Mouse (Mus musculus) neural tube, embryonic 11.5 days (tissue): ENCODE data around the gene Dnajb13. TPM values are rescaled to one million over a fixed set of nuclear protein-coding genes. Genes with fewer than 3 reads are reported as not detected.
A peak's percentile ranks its signal among the peaks of the same experiment; 100 is the strongest.

ENCODE experiments used
- ATAC-seq: fragments of 200-750 bp; cut with Nextera tagmentation; 2 replicates; pipeline ENCODE4 v1.8.0; 2017; ENCODE audit warnings: moderate number of reproducible peaks, mild to moderate bottlenecking, moderate TSS enrichment, moderate library complexity; ENCODE audit not compliant: insufficient read depth, low FRiP score, low TSS enrichment
- DNase-seq: peaks from one replicate; pipeline ENCODE4 v3.0.0-alpha.2; 2015; ENCODE audit warnings: low spot score
- H3K27ac ChIP-seq: fragments of 300-500 bp; sonication (generic); 2 replicates; pipeline ENCODE4 v1.5.1; 2014; ENCODE audit warnings: low read depth, mild to moderate bottlenecking, low read length
- H3K27me3 ChIP-seq: fragments of 300-500 bp; sonication (generic); 2 replicates; pipeline ENCODE4 v1.6.1; 2014; ENCODE audit warnings: mild to moderate bottlenecking, low read length, mixed read lengths; ENCODE audit not compliant: control insufficient read depth, insufficient read depth
- H3K36me3 ChIP-seq: fragments of 300-500 bp; sonication (generic); 2 replicates; pipeline ENCODE4 v1.6.1; 2014; ENCODE audit warnings: mild to moderate bottlenecking, low read length, moderate library complexity, mixed read lengths; ENCODE audit not compliant: control insufficient read depth, insufficient read depth
- H3K4me1 ChIP-seq: fragments of 300-500 bp; sonication (generic); 2 replicates; pipeline ENCODE4 v1.6.1; 2014; ENCODE audit warnings: low read length, mixed read lengths; ENCODE audit not compliant: control insufficient read depth, insufficient read depth
- H3K4me2 ChIP-seq: fragments of 300-500 bp; sonication (generic); 2 replicates; pipeline ENCODE4 v1.6.1; 2014; ENCODE audit warnings: low read depth, mild to moderate bottlenecking, moderate library complexity
- H3K4me3 ChIP-seq: fragments of 300-500 bp; sonication (generic); 2 replicates; pipeline ENCODE4 v1.5.1; 2014; ENCODE audit warnings: low read depth, low read length
- H3K9ac ChIP-seq: fragments of 300-500 bp; sonication (generic); 2 replicates; pipeline ENCODE4 v1.6.1; 2014; ENCODE audit warnings: mild to moderate bottlenecking, low read length
- H3K9me3 ChIP-seq: fragments of 300-500 bp; sonication (generic); 2 replicates; pipeline ENCODE4 v1.6.1; 2016; ENCODE audit warnings: low read length; ENCODE audit not compliant: control insufficient read depth
- WGBS: fragments of 180-500 bp; shearing (Covaris S2); extraction: QIAGEN DNeasy Blood & Tissue Kit; methylation state at CpG from one replicate; pipeline ENCODE4 v1.1.7; 2014; 5-methylcytosine and 5-hydroxymethylcytosine counted together
- polyA plus RNA-seq: library from polyadenylated mRNA; unstranded; fragments of >200 nt; fragmentation: Nextera tagmentation; extraction: Ambion mirVana; gene quantifications from 2 replicates; pipeline ENCODE4 v1.2.1, GENCODE M21; 2014

Gene Dnajb13
- polyA plus RNA-seq, 1 experiment from 2014 or later, result 0.25 TPM

GRCm38 (mm10) chr7:100496371-100496770 lies 18.4 kb downstream of the Dnajb13 start:
- H3K27me3 ChIP-seq, result no peaks in the 10 kb centered on the region
- H3K9ac ChIP-seq, result no peak overlapping the region
- 91% methylated on average over 6 of the region's 6 CpGs for WGBS
- H3K36me3 ChIP-seq, result peaks cover 2% of the 10 kb centered on the region; the same call in 1 of the 2 replicates
- no peaks in the 10 kb centered on the region for H3K9me3 ChIP-seq
- H3K4me2 ChIP-seq, result peak overlapping the region; percentile 6; the same call in 1 of the 2 replicates
- no peak overlapping the region for H3K27ac ChIP-seq
- no peak overlapping the region for H3K4me3 ChIP-seq
- DNase-seq, result no peak
- no peak for ATAC-seq
- H3K4me1 ChIP-seq, result peaks cover 20% of the 10 kb centered on the region

DNA sequence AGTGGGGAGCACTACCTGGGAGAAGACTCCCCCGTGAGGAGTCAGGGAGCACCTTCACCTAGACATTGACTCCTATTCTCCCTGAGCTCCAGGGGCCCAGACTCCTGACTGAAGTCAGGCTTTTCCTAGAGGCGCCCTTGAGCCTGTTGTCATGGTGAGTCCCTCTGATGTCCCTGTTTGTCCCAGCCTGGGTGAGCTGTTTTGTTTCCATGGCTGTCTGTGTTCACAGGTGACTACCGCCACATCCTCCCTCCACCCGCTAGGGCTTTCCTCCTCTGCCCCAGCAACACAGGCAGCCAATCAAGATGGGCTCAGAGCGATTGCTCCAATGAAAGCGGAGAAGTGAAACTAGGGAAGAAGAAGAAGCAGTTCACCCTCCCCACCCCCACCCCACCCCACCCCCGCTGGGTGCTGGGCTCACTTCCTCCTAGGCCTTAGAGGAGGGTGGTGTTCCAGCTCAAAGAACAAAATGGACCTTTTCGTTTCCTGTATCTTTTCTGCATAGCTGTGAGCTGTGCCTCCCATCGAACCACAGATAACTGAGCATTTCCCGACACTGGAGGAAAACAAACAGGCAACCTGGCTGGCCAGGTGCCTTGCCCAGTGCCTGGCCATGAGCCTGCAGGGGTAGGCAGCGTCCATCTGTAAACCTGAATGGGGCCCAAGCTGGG lies 19.0 kb downstream of the Dnajb13 start:
- no peak overlapping the region for H3K9ac ChIP-seq
- no peaks in the 10 kb centered on the region for H3K9me3 ChIP-seq
- H3K36me3 ChIP-seq, result peaks cover 2% of the 10 kb centered on the region; the same call in 1 of the 2 replicates
- no peaks in the 10 kb centered on the region for H3K27me3 ChIP-seq
- ATAC-seq (0 out of 2 replicates have a peak, but pooled peaks have one; percentile 29), DNase-seq (peak; percentile 48)
- peaks cover 20% of the 10 kb centered on the region for H3K4me1 ChIP-seq
- no peak overlapping the region; the same call in 1 of the 2 replicates for H3K4me3 ChIP-seq
- H3K27ac ChIP-seq, result 0 out of 2 replicates have a peak overlapping the region, but pooled peaks have one; percentile 20
- H3K4me2 ChIP-seq, result peak overlapping the region; percentile 6
- 33% methylated on average over 11 of the region's 11 CpGs for WGBS

DNA sequence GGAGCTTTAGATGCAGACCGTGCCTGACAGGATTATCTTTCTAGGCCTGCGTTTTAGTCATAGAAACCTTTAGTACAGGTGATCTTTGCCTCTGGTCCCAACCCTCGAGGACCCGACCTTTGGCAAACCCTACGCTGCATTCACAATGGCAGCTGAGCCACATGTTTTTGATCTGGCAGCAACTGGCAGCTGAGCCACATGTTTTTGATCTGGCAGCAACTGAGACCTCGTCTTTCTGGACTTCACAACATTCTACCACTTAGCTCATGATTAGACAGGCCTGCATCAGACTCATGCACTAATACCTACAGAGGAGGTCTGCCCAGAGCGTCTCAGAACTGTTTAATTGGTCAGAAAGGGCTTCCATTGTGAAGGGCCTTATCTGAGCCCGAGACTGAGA lies 19.7 kb downstream of the Dnajb13 start:
- H3K36me3 ChIP-seq, result peaks cover 2% of the 10 kb centered on the region; the same call in 1 of the 2 replicates
- 0 out of 2 replicates have a peak overlapping the region, but pooled peaks have one; percentile 6 for H3K4me2 ChIP-seq
- no peak overlapping the region; the same call in 1 of the 2 replicates for H3K4me3 ChIP-seq
- peaks cover 20% of the 10 kb centered on the region for H3K4me1 ChIP-seq
- H3K9ac ChIP-seq, result no peak overlapping the region
- H3K27me3 ChIP-seq, result no peaks in the 10 kb centered on the region
- H3K27ac ChIP-seq, result 0 out of 2 replicates have a peak overlapping the region, but pooled peaks have one; percentile 20
- ATAC-seq (no peak), DNase-seq (no peak)
- no peaks in the 10 kb centered on the region for H3K9me3 ChIP-seq
- WGBS, result 55% methylated on average over 8 of the region's 8 CpGs

DNA sequence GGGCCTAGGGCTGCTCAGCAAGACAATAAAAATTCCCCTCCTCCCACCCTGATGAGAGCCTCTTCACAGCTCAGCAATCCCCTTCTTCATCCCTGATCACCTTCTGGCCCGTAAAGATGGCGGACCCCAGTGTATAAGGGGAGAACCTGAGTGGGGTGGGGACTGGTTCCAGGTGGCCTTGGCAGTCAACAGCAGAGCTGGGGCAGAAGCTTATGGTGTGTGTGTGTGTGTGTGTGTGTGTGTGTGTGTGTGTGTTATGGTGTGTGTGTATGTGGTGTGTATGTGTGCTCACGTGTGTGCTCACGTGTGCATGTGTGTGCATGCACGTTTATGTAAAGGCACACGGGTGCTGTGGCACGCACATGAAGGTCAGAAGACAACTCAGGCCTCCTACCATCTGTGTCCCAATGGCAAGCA lies 20.3 kb downstream of the Dnajb13 start:
- 82% methylated on average over 7 of the region's 7 CpGs for WGBS
- Histone ChIP-seq H3K36me3 (no peaks in the 10 kb centered on the region), H3K4me2 (peak overlapping the region; percentile 90), H3K9me3 (no peaks in the 10 kb centered on the region), H3K4me3 (peak overlapping the region; percentile 38), H3K27me3 (no peaks in the 10 kb centered on the region), H3K9ac (no peak overlapping the region), H3K4me1 (peaks cover 20% of the 10 kb centered on the region), H3K27ac (no peak overlapping the region)
- no peak for ATAC-seq
- no peak for DNase-seq

DNA sequence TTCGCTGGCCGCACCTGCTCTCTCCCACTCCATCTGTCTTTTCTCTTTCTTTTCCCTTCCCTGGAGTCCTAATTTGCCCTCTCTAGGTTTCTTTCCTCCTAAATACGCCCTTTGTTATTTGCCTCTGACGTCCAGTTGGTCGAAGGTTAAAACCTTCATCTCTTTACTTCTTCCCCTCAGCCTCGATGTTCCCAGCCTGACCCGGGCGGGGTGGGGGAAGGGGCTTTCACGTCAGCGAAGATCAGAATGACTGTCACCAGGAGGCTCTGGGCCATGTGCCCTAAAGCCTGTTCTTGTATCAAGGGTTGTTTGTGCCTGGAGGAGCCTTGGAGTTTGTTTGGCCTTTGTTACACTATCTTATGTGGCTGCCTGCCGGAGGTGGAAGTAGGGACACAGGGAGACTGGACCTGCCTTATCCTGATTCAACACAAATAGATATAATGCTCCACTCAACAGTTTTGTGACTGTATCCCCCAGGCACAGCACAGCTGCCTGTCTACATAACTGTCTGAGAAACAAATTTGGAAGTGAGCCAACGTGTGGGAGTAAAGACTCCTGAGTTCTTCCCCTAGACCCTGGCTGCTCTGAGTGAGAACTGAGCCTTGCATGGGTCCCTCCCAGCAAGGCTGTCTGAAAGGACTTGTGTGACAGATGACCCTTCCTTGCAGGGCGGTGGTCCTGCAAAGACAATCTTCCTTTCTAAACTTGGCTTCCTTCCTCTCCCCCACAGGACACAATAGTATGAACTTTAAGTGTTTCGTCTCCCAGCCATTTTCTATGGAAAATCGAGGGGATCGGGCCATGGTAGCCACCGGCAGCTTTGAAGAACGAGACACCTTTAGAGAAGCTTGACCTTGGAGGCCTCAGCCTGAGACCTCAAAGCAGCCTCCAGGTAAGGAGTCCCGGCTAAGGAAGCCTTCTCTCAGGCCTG lies 21.0 kb downstream of the Dnajb13 start:
- H3K9ac ChIP-seq, result peak overlapping the region; percentile 7
- no peak overlapping the region for H3K27ac ChIP-seq
- H3K27me3 ChIP-seq, result no peaks in the 10 kb centered on the region
- peak; percentile 30 for DNase-seq
- H3K36me3 ChIP-seq, result no peaks in the 10 kb centered on the region
- no peaks in the 10 kb centered on the region for H3K9me3 ChIP-seq
- peak overlapping the region; percentile 90 for H3K4me2 ChIP-seq
- no peak for ATAC-seq
- peak overlapping the region; percentile 38 for H3K4me3 ChIP-seq
- 41% methylated on average over 19 of the region's 19 CpGs for whole genome bisulfite sequencing
- H3K4me1 ChIP-seq, result peaks cover 20% of the 10 kb centered on the region

DNA sequence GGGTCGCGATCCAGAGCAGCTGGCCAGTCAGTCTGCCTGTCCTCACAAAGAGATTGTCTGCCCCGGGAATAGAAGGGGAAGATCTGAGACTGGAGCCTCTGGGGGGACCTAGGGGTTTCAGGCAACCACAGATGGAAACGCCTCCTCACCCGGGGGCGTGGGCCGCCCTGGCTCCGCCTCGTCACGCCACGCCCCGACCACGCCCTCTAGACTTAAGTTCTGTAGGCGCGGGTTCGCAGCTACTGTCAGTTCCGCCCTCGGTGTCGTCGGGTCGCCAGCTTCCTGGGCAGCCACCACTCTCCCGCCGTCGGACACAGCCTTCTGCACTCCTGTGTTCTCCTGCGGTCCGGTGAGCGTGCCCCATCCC lies 21.7 kb downstream of the Dnajb13 start, which contains the start of gene Ucp2:
TSS of gene Ucp2 (plus strand) at position 221 of the 367 bp plus-strand sequence.
- DNase-seq (peak; percentile 81), ATAC-seq (peak; percentile 52)
- H3K4me1 ChIP-seq, result peaks cover 20% of the 10 kb centered on the region
- H3K36me3 ChIP-seq, result no peaks in the 10 kb centered on the region
- H3K4me2 ChIP-seq, result peak within 1 kb of the TSS; percentile 90
- peak within 1 kb of the TSS; percentile 14; the same call in 1 of the 2 replicates for H3K27ac ChIP-seq
- no peaks in the 10 kb centered on the region for H3K27me3 ChIP-seq
- H3K9me3 ChIP-seq, result no peaks in the 10 kb centered on the region
- WGBS, result 1% methylated on average over 18 of the region's 27 CpGs
- peak within 1 kb of the TSS; percentile 53 for H3K9ac ChIP-seq
- H3K4me3 ChIP-seq, result peak within 1 kb of the TSS; percentile 38

- ATAC-seq (peak; percentile 35; the same call in 1 of the 2 replicates), DNase-seq (no peak)
- H3K4me1 ChIP-seq, result peaks cover 20% of the 10 kb centered on the region
- no peaks in the 10 kb centered on the region for H3K27me3 ChIP-seq
- peak overlapping the region; percentile 14; the same call in 1 of the 2 replicates for H3K27ac ChIP-seq
- H3K9ac ChIP-seq, result peak overlapping the region; percentile 53
- peak overlapping the region; percentile 90 for H3K4me2 ChIP-seq
- H3K4me3 ChIP-seq, result peak overlapping the region; percentile 38
- H3K9me3 ChIP-seq, result no peaks in the 10 kb centered on the region
- WGBS, result 2% methylated on average over 36 of the region's 36 CpGs
- no peaks in the 10 kb centered on the region for H3K36me3 ChIP-seq
These were observed 22.2 kb downstream of the Dnajb13 start for GRCm38 (mm10) chr7:100492391-100493116.

- no peak overlapping the region for H3K4me2 ChIP-seq
- H3K27ac ChIP-seq, result no peak overlapping the region
- H3K27me3 ChIP-seq, result no peaks in the 10 kb centered on the region
- H3K9me3 ChIP-seq, result no peaks in the 10 kb centered on the region
- no peak overlapping the region for H3K4me3 ChIP-seq
- no peak for ATAC-seq
- no peak overlapping the region for H3K9ac ChIP-seq
- H3K4me1 ChIP-seq, result peaks cover 9% of the 10 kb centered on the region; the same call in 1 of the 2 replicates
- 62% methylated on average over 10 of the region's 10 CpGs for WGBS
- H3K36me3 ChIP-seq, result no peaks in the 10 kb centered on the region
- no peak for DNase-seq
These were observed 26.2 kb downstream of the Dnajb13 start for GRCm38 (mm10) chr7:100488474-100489048.
